Mouse (Mus musculus): ENCODE results near the gene Sla2. TPM values are rescaled to one million over a fixed set of nuclear protein-coding genes. Genes with fewer than 3 reads are reported as not detected.
"Not testable (repeated sequence)": the region's sequence is repeated elsewhere in the genome, so short reads cannot be mapped to it uniquely, and the experiment has no call there.

Gene Sla2
- polyA plus RNA-seq, 1 experiment from 2014 or later = 0.58 TPM

GRCm38 (mm10) chr2:156899184-156899583 lies 12.2 kb upstream of the Sla2 start:
- no peaks in the 10 kb centered on the region for H3K36me3 ChIP-seq
- no peaks in the 10 kb centered on the region for H3K27me3 ChIP-seq (replicated peaks)
- no peak for ATAC-seq (ENCODE audit: insufficient read depth, low FRiP score, low read depth)
- H3K4me2 ChIP-seq = no peak overlapping the region
- no peaks in the 10 kb centered on the region for H3K9me3 ChIP-seq
- WGBS = 66% methylated on average over 4 of the region's 4 CpGs
- H3K4me1 ChIP-seq = no peaks in the 10 kb centered on the region
- no peak overlapping the region for H3K27ac ChIP-seq
- no peak overlapping the region for H3K4me3 ChIP-seq (replicated peaks)
- no peak overlapping the region for H3K9ac ChIP-seq

- H3K27ac ChIP-seq = no peak overlapping the region
- H3K4me1 ChIP-seq = no peaks in the 10 kb centered on the region
- WGBS = 55% methylated on average over 4 of the region's 4 CpGs
- no peaks in the 10 kb centered on the region for H3K9me3 ChIP-seq
- H3K9ac ChIP-seq = no peak overlapping the region
- no peaks in the 10 kb centered on the region for H3K36me3 ChIP-seq
- no peaks in the 10 kb centered on the region for H3K27me3 ChIP-seq (replicated peaks)
- no peak overlapping the region for H3K4me2 ChIP-seq
- H3K4me3 ChIP-seq (replicated peaks) = no peak overlapping the region
- no peak for ATAC-seq (ENCODE audit: insufficient read depth, low FRiP score, low read depth)
These were observed 11.4 kb upstream of the Sla2 start for GRCm38 (mm10) chr2:156898374-156898773.

DNA sequence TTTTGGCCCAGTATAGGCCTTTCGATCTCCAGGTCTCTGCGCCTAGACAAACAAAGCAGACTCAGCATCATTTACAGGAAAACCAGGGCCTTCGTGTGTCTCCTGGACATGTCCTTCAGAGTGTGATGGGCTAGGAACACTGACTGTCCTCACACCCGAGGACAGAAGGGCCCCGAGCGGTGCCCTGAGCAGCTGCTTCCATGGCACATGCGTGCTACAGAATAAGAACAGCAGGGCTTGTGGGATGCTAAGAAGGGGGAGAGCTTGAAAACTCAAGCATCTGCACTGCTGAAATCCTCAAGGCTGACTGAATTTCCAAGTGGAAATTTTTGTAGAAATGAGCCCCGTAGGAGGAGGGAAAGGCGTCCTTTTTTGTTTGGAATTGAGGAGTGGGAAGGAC lies 10.0 kb upstream of the Sla2 start:
- no peak overlapping the region for H3K27ac ChIP-seq
- H3K36me3 ChIP-seq = no peaks in the 10 kb centered on the region
- H3K4me2 ChIP-seq = no peak overlapping the region
- H3K4me3 ChIP-seq (replicated peaks) = no peak overlapping the region
- no peak overlapping the region for H3K9ac ChIP-seq
- ATAC-seq (ENCODE audit: insufficient read depth, low FRiP score, low read depth) = no peak
- H3K27me3 ChIP-seq (replicated peaks) = no peaks in the 10 kb centered on the region
- H3K9me3 ChIP-seq = no peaks in the 10 kb centered on the region
- H3K4me1 ChIP-seq = no peaks in the 10 kb centered on the region
- WGBS = 78% methylated on average over 9 of the region's 9 CpGs

GRCm38 (mm10) chr2:156896384-156896914 lies 9.5 kb upstream of the Sla2 start:
- WGBS = 64% methylated on average over 9 of the region's 9 CpGs
- Histone ChIP-seq H3K4me2 (no peak overlapping the region), H3K9me3 (no peaks in the 10 kb centered on the region)

GRCm38 (mm10) chr2:156894496-156895265 lies 7.7 kb upstream of the Sla2 start:
- Histone ChIP-seq H3K4me3 (replicated peaks) (no peak overlapping the region), H3K36me3 (no peaks in the 10 kb centered on the region), H3K9me3 (no peaks in the 10 kb centered on the region), H3K4me2 (no peak overlapping the region), H3K4me1 (no peaks in the 10 kb centered on the region), H3K9ac (no peak overlapping the region), H3K27ac (no peak overlapping the region), H3K27me3 (replicated peaks) (no peaks in the 10 kb centered on the region)
- ATAC-seq (ENCODE audit: insufficient read depth, low FRiP score, low read depth) = no peak
- 64% methylated on average over 15 of the region's 15 CpGs for WGBS

More at GRCm38 (mm10) chr2:156896384-156896914, 9.5 kb upstream of the Sla2 start:
- H3K27ac ChIP-seq = no peak overlapping the region
- no peaks in the 10 kb centered on the region for H3K4me1 ChIP-seq
- no peak overlapping the region for H3K4me3 ChIP-seq (replicated peaks)
- H3K27me3 ChIP-seq (replicated peaks) = no peaks in the 10 kb centered on the region
- no peak for ATAC-seq (ENCODE audit: insufficient read depth, low FRiP score, low read depth)
- no peaks in the 10 kb centered on the region for H3K36me3 ChIP-seq
- H3K9ac ChIP-seq = no peak overlapping the region

- H3K9me3 ChIP-seq = no peaks in the 10 kb centered on the region
- no peak for ATAC-seq (ENCODE audit: insufficient read depth, low FRiP score, low read depth)
- WGBS = 72% methylated on average over 6 of the region's 6 CpGs
- no peaks in the 10 kb centered on the region for H3K27me3 ChIP-seq (replicated peaks)
- H3K9ac ChIP-seq = no peak overlapping the region
- H3K36me3 ChIP-seq = no peaks in the 10 kb centered on the region
- no peak overlapping the region for H3K4me3 ChIP-seq (replicated peaks)
- H3K27ac ChIP-seq = no peak overlapping the region
- no peak overlapping the region for H3K4me2 ChIP-seq
- no peaks in the 10 kb centered on the region for H3K4me1 ChIP-seq
These were observed 5.8 kb upstream of the Sla2 start for GRCm38 (mm10) chr2:156892821-156893220.

GRCm38 (mm10) chr2:156892240-156892639 lies 5.2 kb upstream of the Sla2 start:
- 35% methylated on average over 3 of the region's 3 CpGs for whole genome bisulfite sequencing
- H3K4me3 ChIP-seq (replicated peaks) = no peak overlapping the region
- no peak overlapping the region for H3K4me2 ChIP-seq
- H3K36me3 ChIP-seq = no peaks in the 10 kb centered on the region
- H3K27ac ChIP-seq = no peak overlapping the region
- ATAC-seq (ENCODE audit: insufficient read depth, low FRiP score, low read depth) = no peak
- H3K9ac ChIP-seq = no peak overlapping the region
- no peaks in the 10 kb centered on the region for H3K4me1 ChIP-seq
- H3K9me3 ChIP-seq = no peaks in the 10 kb centered on the region
- H3K27me3 ChIP-seq (replicated peaks) = no peaks in the 10 kb centered on the region

GRCm38 (mm10) chr2:156888490-156888889 lies 1.5 kb upstream of the Sla2 start:
- H3K9ac ChIP-seq = no peak overlapping the region
- WGBS = 74% methylated on average over 3 of the region's 3 CpGs
- H3K36me3 ChIP-seq = no peaks in the 10 kb centered on the region
- H3K4me1 ChIP-seq = no peaks in the 10 kb centered on the region
- no peak for ATAC-seq (ENCODE audit: insufficient read depth, low FRiP score, low read depth)
- H3K4me2 ChIP-seq = no peak overlapping the region
- no peak overlapping the region for H3K4me3 ChIP-seq (replicated peaks)
- no peak overlapping the region for H3K27ac ChIP-seq
- H3K27me3 ChIP-seq (replicated peaks) = no peaks in the 10 kb centered on the region
- H3K9me3 ChIP-seq = no peaks in the 10 kb centered on the region

- H3K36me3 ChIP-seq = no peaks in the 10 kb centered on the region
- H3K27me3 ChIP-seq (replicated peaks) = no peaks in the 10 kb centered on the region
- no peak for ATAC-seq (ENCODE audit: insufficient read depth, low FRiP score, low read depth)
- H3K27ac ChIP-seq = no peak overlapping the region
- no peak overlapping the region for H3K9ac ChIP-seq
- no peaks in the 10 kb centered on the region for H3K4me1 ChIP-seq
- H3K4me3 ChIP-seq (replicated peaks) = no peak overlapping the region
- WGBS = 78% methylated on average over 10 of the region's 10 CpGs
- no peaks in the 10 kb centered on the region for H3K9me3 ChIP-seq
- no peak overlapping the region for H3K4me2 ChIP-seq
These were observed 834 bp downstream of the Sla2 start for GRCm38 (mm10) chr2:156886084-156886631.

GRCm38 (mm10) chr2:156885666-156886065 lies 1.3 kb downstream of the Sla2 start:
- H3K27me3 ChIP-seq (replicated peaks); H3K9ac ChIP-seq; H3K4me3 ChIP-seq (replicated peaks); H3K36me3 ChIP-seq; H3K9me3 ChIP-seq; H3K4me2 ChIP-seq; ATAC-seq (ENCODE audit: insufficient read depth, low FRiP score, low read depth); H3K27ac ChIP-seq; H3K4me1 ChIP-seq: not testable (repeated sequence)
- 84% methylated on average over 2 of the region's 2 CpGs for WGBS

DNA sequence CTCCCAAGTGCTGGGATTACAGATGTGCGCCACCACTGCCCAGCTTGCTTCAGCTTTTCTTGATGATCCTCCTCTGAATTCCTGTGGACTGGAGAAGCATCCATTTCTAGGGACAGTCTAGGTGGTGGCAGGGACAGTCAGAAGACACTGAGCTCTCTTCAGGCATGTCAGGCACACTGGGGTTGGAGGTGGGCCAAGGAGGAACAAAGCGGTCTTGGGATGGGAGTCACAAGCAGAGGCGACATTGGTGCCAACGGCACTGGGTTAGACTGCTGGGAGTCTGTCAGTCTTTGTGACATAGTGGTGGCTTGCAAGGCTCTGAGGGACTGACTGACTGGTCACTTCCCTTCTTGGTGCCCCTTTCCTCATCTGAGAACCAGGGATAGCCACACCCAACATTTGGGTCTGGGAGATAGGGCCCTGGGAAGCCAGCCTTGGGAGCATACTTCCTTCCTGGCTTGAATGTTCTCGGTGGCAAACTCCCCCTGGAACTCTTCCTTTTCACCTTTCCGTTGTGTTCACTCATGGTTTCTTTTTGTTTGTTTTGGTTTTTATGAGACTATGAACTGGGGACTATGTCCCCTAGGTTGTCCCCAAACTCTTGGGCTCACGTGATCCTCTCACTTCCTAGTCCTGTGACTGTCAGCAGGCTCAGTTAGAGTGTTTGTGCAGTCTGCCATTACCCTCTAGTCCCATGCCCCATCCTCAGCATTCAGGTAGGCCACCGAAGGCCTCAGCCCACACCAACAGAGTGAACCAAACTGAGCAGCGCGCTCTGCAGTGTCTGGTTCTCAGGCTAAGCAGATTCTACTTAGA lies 2.4 kb downstream of the Sla2 start:
- Histone ChIP-seq H3K9me3 (no peaks in the 10 kb centered on the region), H3K36me3 (no peaks in the 10 kb centered on the region), H3K4me3 (replicated peaks) (no peak overlapping the region), H3K4me2 (no peak overlapping the region), H3K27ac (no peak overlapping the region), H3K27me3 (replicated peaks) (no peaks in the 10 kb centered on the region), H3K4me1 (no peaks in the 10 kb centered on the region), H3K9ac (no peak overlapping the region)
- no peak for ATAC-seq (ENCODE audit: insufficient read depth, low FRiP score, low read depth)
- 90% methylated on average over 10 of the region's 10 CpGs for WGBS

All from stomach, embryonic 15.5 days (tissue).